22 mouse cellular contexts compared by ENCODE assay signal in the genomic region with DNA sequence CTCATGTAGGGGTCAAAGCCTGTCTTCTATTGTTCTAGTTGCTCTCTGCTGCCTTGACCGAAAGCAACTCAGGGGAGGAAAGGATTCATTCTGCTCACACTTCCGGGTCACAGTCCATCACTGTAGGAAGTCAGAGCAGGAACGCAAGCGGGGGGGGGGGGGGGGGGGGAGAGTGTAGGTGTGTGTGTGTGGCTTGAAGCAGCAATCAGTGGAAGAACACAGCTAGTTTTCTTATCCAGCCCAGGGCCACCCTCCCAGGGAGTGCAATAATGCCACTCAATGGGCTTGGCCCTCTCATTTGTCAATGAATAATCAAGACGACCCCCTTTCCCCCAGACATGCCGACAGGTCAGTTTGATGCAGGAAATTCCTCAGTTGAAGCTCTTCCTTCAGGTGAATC.
DNase-seq lines count a peak whose midpoint lies in the region; ATAC-seq lines count a peak whose summit lies in the region.
"Had no signal": no experiment of that assay in that cellular context is flagged by ENCODE, and none has a peak within 500 bp of the region (broad histone marks: within the 10 kb centered on the region; RNA-seq: fewer than 3 reads in every experiment).

No protein-coding gene starts in this region.

- WGBS in hindbrain, embryonic 10.5 days, result 38% methylated on average over 6 of the region's 6 CpGs
- WGBS in hindbrain, embryonic 16.5 days, result 29% methylated on average over 6 of the region's 6 CpGs
- WGBS in hindbrain, embryonic 13.5 days, result 23% methylated on average over 5 of the region's 6 CpGs
- WGBS in intestine, embryonic 16.5 days, result 25% methylated on average over 4 of the region's 6 CpGs
- WGBS in neural tube, embryonic 13.5 days, result 24% methylated on average over 5 of the region's 6 CpGs

- no peak overlapping the region for H3K4me2 ChIP-seq in hindbrain, embryonic 16.5 days (ENCODE audit: low read length)
- no peak overlapping the region for H3K4me2 ChIP-seq in hindbrain, embryonic 13.5 days
- H3K4me2 ChIP-seq in intestine, embryonic 16.5 days (ENCODE audit: low read depth, low read length), result no peak overlapping the region
- no peak overlapping the region for H3K4me2 ChIP-seq in neural tube, embryonic 13.5 days
- H3K4me2 ChIP-seq: embryonic facial prominence, embryonic 15.5 days; heart, embryonic 12.5 days; liver, embryonic 13.5 days had no signal

- H3K9ac ChIP-seq in hindbrain, embryonic 16.5 days (ENCODE audit: low read depth, low read length), result no peak overlapping the region
- H3K9ac ChIP-seq in hindbrain, embryonic 13.5 days, result no peak overlapping the region
- no peak overlapping the region for H3K9ac ChIP-seq in intestine, embryonic 16.5 days (ENCODE audit: low read depth, low read length)
- H3K9ac ChIP-seq in neural tube, embryonic 13.5 days, result no peak overlapping the region
- H3K9ac ChIP-seq: embryonic facial prominence, embryonic 15.5 days; heart, embryonic 12.5 days; liver, embryonic 13.5 days had no signal

- H3K36me3 ChIP-seq in hindbrain, embryonic 10.5 days, result no peaks in the 10 kb centered on the region
- H3K36me3 ChIP-seq in hindbrain, embryonic 16.5 days (ENCODE audit: control insufficient read depth, insufficient read depth, low read length), result no peaks in the 10 kb centered on the region
- H3K36me3 ChIP-seq in hindbrain, embryonic 13.5 days, result no peaks in the 10 kb centered on the region
- no peaks in the 10 kb centered on the region for H3K36me3 ChIP-seq in intestine, embryonic 16.5 days (ENCODE audit: control insufficient read depth, insufficient read depth, low read length)
- no peaks in the 10 kb centered on the region for H3K36me3 ChIP-seq in neural tube, embryonic 13.5 days
- H3K36me3 ChIP-seq: embryonic facial prominence, embryonic 15.5 days; heart, embryonic 12.5 days; liver, embryonic 13.5 days had no signal

- no peak for DNase-seq in hindbrain, embryonic 10.5 days (ENCODE audit: low spot score)
- no peak for DNase-seq in kidney, postnatal 25 days
- no peak for DNase-seq in kidney, postnatal 10 days
- DNase-seq: adrenal gland, postnatal 36 days; cerebellum, adult 9-11 months; gastrocnemius, adult 2 months; layer of hippocampus, adult 9-11 months; liver, embryonic 13.5 days; lung, adult 2 months; lung, postnatal 14 days; thymus, adult 2 months; thymus, postnatal 4 days had no signal

- H3K27ac ChIP-seq in hindbrain, embryonic 10.5 days, result peak overlapping the region; percentile 72; the same call in 1 of the 2 replicates
- no peak overlapping the region; the same call in 1 of the 2 replicates for H3K27ac ChIP-seq in hindbrain, embryonic 16.5 days (ENCODE audit: low read depth, low read length)
- peak overlapping the region; percentile 90 for H3K27ac ChIP-seq in hindbrain, embryonic 13.5 days
- no peak overlapping the region for H3K27ac ChIP-seq in intestine, embryonic 16.5 days (ENCODE audit: low read length)
- H3K27ac ChIP-seq in neural tube, embryonic 13.5 days (replicated peaks), result peak overlapping the region; percentile 84
- H3K27ac ChIP-seq: embryonic facial prominence, embryonic 15.5 days; gastrocnemius, adult 2 months; left cerebral cortex, adult 2 months; liver, embryonic 13.5 days; stomach, postnatal 0 days had no signal

- no peak overlapping the region for H3K4me3 ChIP-seq in hindbrain, embryonic 10.5 days
- H3K4me3 ChIP-seq in hindbrain, embryonic 16.5 days (ENCODE audit: low read length), result no peak overlapping the region
- H3K4me3 ChIP-seq in hindbrain, embryonic 13.5 days, result no peak overlapping the region
- H3K4me3 ChIP-seq in intestine, embryonic 16.5 days (ENCODE audit: low read length), result no peak overlapping the region
- no peak overlapping the region for H3K4me3 ChIP-seq in neural tube, embryonic 13.5 days
- H3K4me3 ChIP-seq: embryonic facial prominence, embryonic 15.5 days; gastrocnemius, adult 2 months; heart, embryonic 12.5 days; left cerebral cortex, adult 2 months; liver, embryonic 13.5 days had no signal

- H3K27me3 ChIP-seq in hindbrain, embryonic 10.5 days (ENCODE audit: insufficient read depth, poor library complexity, severe bottlenecking), result peaks cover 24% of the 10 kb centered on the region; the same call in 1 of the 2 replicates
- no peaks in the 10 kb centered on the region for H3K27me3 ChIP-seq in hindbrain, embryonic 16.5 days (replicated peaks; ENCODE audit: control insufficient read depth, insufficient read depth, low read length)
- H3K27me3 ChIP-seq in hindbrain, embryonic 13.5 days, result no peaks in the 10 kb centered on the region
- H3K27me3 ChIP-seq in intestine, embryonic 16.5 days (replicated peaks; ENCODE audit: control insufficient read depth, insufficient read depth, low read length), result no peaks in the 10 kb centered on the region
- no peaks in the 10 kb centered on the region for H3K27me3 ChIP-seq in neural tube, embryonic 13.5 days
- H3K27me3 ChIP-seq: embryonic facial prominence, embryonic 15.5 days; liver, embryonic 13.5 days had no signal

- H3K9me3 ChIP-seq in hindbrain, embryonic 10.5 days, result no peaks in the 10 kb centered on the region
- no peaks in the 10 kb centered on the region for H3K9me3 ChIP-seq in hindbrain, embryonic 16.5 days (ENCODE audit: control insufficient read depth, low read length)
- H3K9me3 ChIP-seq in hindbrain, embryonic 13.5 days, result no peaks in the 10 kb centered on the region
- no peaks in the 10 kb centered on the region for H3K9me3 ChIP-seq in intestine, embryonic 16.5 days (ENCODE audit: control insufficient read depth, low read length)
- H3K9me3 ChIP-seq in neural tube, embryonic 13.5 days, result no peaks in the 10 kb centered on the region
- H3K9me3 ChIP-seq: embryonic facial prominence, embryonic 15.5 days; heart, embryonic 12.5 days; liver, embryonic 13.5 days had no signal

- peaks cover 42% of the 10 kb centered on the region for H3K4me1 ChIP-seq in hindbrain, embryonic 10.5 days (replicated peaks)
- peaks cover 18% of the 10 kb centered on the region for H3K4me1 ChIP-seq in hindbrain, embryonic 16.5 days (ENCODE audit: control insufficient read depth, insufficient read depth, low read depth, low read length)
- H3K4me1 ChIP-seq in hindbrain, embryonic 13.5 days (replicated peaks), result peaks cover 53% of the 10 kb centered on the region
- no peaks in the 10 kb centered on the region for H3K4me1 ChIP-seq in intestine, embryonic 16.5 days (ENCODE audit: control insufficient read depth, insufficient read depth, low read length)
- peaks cover 56% of the 10 kb centered on the region for H3K4me1 ChIP-seq in neural tube, embryonic 13.5 days (replicated peaks)
- H3K4me1 ChIP-seq: embryonic facial prominence, embryonic 15.5 days; liver, embryonic 13.5 days had no signal

- no peak for ATAC-seq in hindbrain, embryonic 16.5 days
- no peak for ATAC-seq in hindbrain, embryonic 13.5 days (ENCODE audit: low FRiP score)
- peak; percentile 72 for ATAC-seq in intestine, embryonic 16.5 days
- ATAC-seq in neural tube, embryonic 13.5 days (ENCODE audit: low read depth), result no peak
- no peak for ATAC-seq in frontal cortex, adult (ENCODE audit: low TSS enrichment)
- ATAC-seq: inflammation-experienced regulatory T-cells, adult 6 months had no signal

Comparison
In these comparisons a context has a peak if more than half of its experiments do, and no peak if none do; other contexts are left out.
1. H3K27ac ChIP-seq: peak in hindbrain, embryonic 10.5 days (single experiment), hindbrain, embryonic 13.5 days (single experiment) and neural tube, embryonic 13.5 days (single experiment); none in hindbrain, embryonic 16.5 days (single experiment) and intestine, embryonic 16.5 days (single experiment).